Mouse (Mus musculus): ENCODE data around the gene Fbrs.
"Not testable (repeated sequence)": the region's sequence is repeated elsewhere in the genome, so short reads cannot be mapped to it uniquely, and the experiment has no call there.

Gene Fbrs

DNA sequence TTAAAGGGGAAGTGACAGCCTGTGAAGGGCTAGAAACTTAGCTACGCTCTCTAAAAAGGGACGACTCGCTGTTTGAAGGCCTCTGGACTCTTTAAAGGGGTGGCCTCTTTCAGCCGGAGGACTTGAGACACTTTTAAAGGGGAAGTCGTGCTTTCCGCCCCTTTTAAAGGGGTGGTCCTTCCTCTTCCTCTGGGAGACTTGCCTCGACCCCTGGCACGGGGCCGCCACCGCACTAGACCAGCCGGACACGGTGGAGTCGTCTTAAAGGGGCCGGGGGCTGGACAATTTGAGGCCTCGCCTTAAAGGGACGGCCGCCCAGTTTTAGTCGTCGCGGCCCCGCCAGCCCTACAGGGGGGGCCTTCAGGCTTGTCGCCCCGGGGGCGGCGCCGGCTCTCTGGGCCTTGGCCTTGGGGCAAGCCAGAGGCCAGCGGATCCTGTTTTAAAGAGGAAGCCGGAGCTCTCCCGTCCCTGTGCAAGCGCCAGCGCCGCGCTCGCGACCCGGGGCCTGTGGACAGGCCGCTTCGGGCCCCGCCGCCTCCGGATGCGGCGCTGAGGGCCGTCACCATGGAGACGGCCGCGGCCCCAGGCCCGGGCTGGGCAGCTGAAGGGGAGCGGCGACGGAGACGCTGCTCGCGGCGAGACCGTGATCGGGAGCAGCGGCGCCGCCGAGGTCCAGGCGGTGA lies at the start of gene Fbrs:
Gene Fbrs, plus strand, starts transcription at position 565 of the 683 bp plus-strand sequence.
- DNase-seq (ENCODE audit: extremely low read depth, low read depth, low spot score): peak; percentile 81

DNA sequence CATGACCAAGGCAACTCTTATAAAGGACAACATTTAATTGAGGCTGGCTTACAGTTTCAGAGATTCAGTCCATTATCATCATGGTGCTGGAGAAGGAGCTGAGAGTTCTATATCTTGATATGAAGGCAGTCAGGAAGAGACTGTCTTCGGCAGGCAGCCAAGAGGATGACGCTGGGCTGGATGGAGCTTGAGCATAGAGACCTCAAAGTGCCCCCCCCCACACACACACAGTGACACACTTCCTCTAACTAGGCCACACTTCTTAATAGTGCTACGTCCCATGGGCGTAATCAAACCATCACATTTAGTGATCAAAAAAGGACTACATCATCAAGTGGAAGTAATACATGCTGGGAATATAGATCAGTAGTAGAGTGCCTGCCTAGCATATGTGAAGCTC lies 43.8 kb upstream of the Fbrs start:
- no peak for DNase-seq (ENCODE audit: extremely low read depth, low read depth, low spot score)

DNA sequence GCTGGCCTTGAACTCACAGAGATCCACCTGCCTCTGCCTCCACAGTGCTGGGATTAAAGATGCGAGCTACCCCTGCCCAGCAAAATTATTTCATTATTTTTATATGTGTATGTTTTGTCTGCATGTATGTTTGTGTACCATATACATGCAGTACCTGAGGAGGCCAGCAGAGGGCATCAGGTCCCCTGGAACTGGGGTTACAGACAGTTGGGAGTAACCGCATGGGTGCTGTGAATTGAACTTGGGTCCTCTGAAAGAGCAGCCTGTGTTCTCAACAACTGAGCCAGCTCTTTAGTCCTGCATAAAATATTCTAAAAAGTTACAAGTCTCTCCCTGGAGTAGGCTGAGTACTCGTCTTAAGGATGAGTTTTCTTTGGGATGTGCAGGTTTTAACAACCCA lies 41.3 kb upstream of the Fbrs start:
- DNase-seq (ENCODE audit: extremely low read depth, low read depth, low spot score): no peak

DNA sequence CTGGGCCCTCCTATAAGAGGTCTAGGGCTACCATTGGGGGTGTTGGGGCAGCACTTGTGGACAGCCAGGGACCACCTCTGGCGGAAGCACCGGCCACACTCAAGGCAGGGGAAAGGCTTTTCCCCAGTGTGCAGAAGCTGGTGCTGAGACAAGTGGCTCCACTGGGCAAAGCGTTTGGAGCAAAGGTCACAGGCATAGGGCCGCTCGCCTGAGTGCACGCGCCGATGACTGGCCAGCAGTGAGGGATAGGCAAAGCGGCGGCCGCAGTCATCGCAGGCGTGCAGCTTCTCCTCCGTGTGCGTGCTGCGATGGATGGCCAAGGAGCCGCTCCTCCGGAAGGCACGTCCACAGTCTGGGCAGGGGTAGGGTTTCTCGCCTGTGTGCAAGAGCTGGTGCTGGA lies 35.0 kb upstream of the Fbrs start:
- no peak for DNase-seq (ENCODE audit: extremely low read depth, low read depth, low spot score)

DNA sequence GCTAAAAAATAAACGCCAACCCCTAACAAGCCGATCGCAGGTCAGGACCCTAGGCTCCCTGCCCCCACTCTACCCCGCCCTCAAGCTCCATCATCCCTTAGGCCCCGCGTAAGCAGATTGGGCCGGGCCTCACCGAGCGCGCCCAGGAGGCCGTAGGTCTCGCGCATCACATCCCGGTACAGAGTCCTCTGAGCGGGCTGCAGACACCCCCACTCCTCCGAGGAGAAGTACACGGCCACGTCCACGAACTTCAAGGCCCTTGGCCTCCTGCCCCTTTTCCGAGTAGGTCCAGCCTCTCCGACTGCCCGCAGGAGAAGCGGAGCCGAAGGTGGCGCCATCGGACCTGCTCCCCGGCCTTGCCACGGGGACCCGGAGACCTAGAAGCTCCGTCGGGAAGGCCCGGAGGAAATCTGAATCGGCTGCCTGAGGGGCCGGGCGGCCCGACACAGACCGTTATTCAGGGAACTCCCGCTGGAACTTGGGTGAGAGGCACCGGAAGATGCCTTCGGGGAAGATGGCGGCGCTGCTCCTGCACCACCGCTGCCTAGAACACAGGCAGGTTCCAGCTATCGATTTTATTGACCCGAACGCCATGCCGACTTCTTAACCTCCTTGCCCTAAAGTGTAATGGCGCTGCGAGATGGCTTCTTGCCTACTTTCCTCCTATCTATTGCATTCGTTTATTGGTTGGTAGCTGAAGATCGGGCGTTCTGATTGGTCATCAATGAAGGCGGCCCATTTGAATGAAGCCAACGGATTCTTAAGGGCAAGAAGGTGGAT lies 30.3 kb upstream of the Fbrs start, which contains the start of gene Zfp689:
Gene Zfp689, minus strand, starts transcription at position 638 of the 780 bp plus-strand sequence.
- DNase-seq (ENCODE audit: extremely low read depth, low read depth, low spot score): peak; percentile 91

DNA sequence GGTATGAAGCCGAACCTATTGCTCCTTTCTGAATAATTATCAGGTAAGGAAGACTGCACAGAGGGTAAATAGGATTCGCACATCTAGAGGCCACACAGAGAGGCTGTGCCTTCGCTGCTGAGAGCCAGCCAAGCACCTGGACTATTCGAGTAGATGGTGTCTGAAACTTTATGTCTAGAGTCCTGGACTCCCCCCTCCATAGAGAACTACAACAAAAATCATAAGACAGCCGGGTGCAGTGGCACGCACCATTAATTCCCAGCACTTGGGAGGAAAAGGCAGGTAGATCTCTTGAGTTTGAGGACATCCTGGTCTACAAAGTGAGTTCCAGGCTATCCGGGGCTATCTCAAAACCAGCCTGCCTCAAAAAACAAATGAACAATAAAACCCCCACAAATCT lies 29.0 kb upstream of the Fbrs start:
- DNase-seq (ENCODE audit: extremely low read depth, low read depth, low spot score): no peak

DNA sequence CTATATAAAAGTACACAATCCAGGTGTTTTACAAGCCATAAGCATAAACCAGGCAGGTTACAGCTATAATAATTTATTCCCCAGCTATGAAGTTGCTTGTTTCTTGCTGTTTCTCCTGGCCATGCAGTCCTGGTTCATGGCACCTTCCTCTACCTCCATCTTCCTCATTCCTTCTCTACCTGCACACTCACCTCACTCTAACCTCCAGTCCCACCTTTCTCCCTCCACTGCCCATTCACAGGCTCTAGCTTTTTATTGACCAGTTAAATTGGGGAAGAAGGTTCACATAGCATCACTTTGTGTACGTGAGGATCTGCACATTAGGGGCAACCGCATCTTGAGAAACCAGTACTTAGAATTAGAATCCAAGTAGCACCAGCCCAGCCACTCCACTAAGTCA lies 25.9 kb upstream of the Fbrs start:
- DNase-seq (ENCODE audit: extremely low read depth, low read depth, low spot score): no peak

DNA sequence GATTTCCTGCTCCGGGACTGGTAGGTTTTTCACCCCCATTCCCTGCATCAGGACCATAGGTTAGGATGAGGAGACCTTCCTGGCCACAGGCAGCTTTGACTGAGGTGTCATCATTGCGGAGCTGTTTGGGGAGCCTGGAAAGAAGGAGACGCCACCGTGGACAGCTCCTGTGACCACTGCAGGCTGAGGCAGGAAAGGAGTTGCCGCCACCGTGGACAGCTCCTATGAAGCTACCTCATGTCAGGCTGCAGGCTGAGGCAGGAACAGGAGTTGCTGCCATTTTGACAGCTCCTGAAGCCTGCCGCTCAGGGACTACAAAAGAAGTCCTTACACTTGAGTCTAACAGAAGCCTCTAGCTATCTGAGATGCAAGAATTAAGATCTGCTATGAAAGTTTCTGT lies 24.1 kb upstream of the Fbrs start:
- DNase-seq (ENCODE audit: extremely low read depth, low read depth, low spot score): no peak

DNA sequence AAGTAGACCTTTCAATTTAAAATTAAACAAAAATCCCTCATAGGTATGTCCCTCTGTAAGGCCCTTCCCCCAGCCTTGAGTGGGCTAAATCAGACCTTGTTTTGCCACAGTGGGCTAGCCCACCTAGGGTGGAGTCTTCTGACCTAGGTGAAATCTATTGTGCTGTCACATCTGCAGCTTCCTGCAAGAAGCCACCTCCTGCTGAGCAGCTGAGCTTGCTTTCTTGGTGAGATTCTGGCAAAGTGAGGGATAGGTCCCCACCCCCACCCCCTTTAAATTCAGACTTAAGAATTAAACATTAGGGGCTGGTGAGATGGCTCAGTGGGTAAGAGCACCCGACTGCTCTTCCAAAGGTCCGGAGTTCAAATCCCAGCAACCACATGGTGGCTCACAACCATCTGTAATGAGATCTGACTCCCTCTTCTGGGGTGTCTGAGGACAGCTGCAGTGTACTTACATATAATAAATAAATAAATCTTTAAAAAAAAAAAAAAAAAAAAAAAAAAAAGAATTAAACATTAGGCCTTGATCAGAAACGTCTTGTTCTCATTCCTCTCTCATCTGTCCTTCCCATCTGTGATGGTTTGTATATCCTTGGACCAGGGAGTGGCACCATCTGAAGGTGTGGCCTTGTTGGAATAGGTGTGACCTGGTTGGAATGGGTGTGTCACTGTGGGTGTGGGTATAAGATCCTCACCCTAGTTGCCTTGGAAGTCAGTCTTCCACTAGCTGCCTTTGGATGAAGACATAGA lies 20.5 kb upstream of the Fbrs start:
- DNase-seq (ENCODE audit: extremely low read depth, low read depth, low spot score): not testable (repeated sequence)

DNA sequence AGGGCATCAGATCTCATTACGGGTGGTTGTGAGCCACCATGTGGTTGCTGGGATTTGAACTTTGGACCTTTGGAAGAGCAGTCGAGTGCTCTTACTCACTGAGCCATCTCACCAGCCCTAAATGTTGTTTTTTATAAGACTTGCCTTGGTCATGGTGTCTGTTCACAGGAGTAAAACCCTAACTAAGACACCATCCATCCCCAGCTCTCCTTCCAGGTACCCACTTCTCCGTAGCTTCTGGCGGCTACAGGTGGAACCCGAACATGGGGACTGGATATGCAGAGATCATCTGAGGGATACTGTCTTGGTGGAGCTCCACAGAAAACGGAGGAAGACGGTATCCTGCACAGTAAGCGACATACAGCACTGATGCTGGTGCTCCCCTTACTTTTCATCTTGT lies 19.7 kb upstream of the Fbrs start, which contains the start of gene Prr14:
Gene Prr14, plus strand, starts transcription at position 301 of the 400 bp plus-strand sequence.
- not testable (repeated sequence) for DNase-seq (ENCODE audit: extremely low read depth, low read depth, low spot score)

DNA sequence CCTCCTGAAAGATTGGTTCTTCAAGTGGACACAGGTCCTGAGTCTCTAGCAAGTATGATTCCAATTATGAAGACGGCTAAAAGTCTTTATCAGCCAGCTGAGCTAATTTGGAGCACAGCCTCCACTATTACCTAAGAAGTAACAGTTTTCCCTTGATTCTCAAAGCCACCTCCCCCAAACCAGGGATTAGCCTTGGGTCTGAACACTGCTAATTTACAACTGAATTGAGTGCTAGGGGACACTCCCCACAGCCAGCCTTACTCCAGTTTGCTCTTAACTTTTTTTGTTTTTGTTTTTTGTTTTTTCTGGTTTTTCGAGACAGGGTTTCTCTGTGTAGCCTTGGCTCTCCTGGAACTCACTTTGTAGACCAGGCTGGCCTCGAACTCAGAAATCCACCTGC lies 13.8 kb upstream of the Fbrs start:
- DNase-seq (ENCODE audit: extremely low read depth, low read depth, low spot score): no peak

DNA sequence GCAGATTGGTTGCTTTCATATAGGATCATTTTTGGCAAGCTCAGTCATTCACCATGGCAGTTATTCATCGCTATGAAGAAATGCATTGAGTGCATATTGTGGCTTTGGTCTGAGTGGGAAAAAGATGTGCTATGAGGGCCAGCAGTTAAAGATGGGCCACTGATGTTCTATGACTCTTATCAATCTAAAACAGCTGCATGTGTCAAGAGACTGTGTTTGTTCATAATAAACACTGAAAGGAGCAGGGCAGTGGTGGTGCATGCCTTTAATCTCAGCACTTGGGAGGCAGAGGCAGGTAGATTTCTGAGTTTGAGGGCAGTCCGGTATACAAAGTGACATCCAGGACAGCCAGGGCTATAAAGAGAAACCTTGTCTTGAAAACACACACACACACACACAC lies 13.3 kb upstream of the Fbrs start:
- not testable (repeated sequence) for DNase-seq (ENCODE audit: extremely low read depth, low read depth, low spot score)

DNA sequence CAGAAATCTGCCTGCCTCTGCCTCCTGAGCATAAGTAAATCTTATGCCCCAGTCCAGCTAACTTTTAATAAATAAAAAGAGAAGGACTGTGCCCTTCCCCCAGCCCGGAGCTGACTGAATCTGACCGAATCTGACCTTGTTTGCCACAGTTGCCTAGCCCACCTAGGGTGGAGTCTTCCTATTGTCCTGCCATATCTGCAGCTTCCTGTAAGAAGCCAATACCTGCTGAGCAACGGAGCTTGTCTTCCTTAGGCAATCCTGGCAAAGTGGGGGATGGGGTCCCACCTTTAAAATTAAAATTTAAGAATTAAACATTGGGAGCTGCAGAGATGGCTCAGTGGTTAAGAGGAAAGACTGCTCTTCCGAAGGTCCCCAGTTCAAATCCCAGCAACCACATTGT lies 12.4 kb upstream of the Fbrs start:
- DNase-seq (ENCODE audit: extremely low read depth, low read depth, low spot score): no peak

DNA sequence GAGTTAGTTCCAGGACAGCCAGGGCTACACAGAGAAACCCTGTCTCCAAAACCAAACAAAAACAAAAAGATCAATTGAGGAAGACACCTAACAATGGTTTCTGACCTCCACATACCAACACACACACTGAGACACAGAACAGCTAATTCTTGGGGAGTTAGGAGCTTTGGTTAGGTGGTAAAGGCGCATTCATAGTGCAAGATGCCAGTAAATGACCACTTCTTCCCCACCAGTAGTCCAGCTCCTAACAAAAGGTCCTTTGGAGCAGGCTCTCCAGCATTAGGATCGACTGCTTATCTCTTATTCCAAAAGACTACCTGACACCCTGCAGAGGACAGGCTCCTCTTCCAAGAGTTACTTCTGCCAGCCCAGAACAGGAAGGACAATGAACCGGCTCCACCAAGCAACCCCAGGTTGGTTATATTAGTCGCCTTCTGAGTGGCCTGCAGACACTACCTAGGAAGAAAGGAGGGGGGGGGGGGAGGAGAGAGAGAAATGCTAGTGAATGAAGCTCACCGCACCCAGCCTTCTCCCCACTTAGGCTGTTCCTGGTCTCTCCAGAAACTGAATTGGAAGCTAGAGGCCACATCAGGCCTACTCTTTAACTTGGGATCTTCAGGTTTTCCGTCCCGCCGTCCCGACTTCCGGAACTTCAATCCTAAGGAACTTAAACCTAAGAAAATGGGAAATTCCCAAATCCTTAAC lies 8.8 kb upstream of the Fbrs start:
- DNase-seq (ENCODE audit: extremely low read depth, low read depth, low spot score): no peak

DNA sequence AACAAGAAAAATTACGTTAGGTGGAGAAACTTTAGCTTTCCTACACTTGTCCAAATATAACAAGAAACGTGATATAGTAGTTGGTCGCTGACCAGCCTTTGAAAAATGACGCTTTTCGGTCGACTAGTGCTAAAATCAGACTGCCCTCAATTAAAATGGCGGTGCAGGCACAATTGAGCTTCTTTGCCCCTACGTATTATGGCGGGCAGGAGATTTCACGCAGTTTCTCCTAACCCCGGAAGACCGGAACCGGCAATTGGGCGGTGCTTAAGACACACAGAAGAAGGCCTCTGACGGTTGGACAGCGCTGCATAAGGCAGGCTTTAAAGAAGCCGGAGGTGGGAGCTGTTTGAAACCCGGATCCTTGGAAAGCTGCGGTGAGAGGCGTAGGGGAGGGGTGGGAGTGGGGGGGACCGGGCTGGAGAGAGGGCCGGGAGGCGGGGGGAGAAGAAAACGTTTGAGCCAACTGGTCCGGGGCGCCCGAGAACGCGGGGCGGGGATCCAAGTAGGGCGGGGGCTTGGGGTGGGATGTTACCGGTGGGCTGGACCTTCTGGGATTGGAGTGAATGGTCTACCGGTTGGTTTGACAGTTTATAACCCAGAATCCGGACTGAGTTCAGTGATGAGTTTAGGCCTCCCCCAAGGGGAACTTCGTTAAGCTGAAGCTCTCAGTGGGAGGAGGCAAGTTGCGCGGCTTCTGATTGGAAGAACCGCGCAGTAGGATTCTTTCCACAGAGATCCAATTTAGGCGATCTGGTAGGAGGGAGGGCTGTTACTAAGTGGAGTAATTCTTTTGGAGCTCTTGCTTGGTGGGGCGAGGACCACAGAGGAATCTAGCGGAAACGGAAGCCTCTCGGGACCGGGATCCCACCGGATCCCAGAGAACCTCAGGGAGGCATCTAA lies 8.0 kb upstream of the Fbrs start:
- DNase-seq (ENCODE audit: extremely low read depth, low read depth, low spot score): peak; percentile 89

DNA sequence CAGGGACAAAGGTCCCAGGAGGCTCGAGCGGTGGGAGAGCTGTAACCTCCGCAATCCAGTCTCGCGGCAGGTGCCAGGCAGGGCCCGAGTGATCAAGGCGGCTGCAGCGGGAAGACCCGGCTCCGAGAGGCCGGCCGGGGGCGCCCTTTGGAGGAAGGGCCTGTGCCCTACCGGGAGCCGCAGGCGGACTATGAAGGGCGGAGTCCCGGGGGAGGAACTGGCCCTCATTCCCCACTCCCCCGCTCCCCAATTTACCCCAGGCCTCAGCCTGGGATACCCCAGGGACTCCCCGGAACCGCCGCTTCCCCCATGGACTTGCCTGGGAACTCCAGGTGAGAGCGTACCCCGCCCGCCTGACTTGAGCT lies 7.4 kb upstream of the Fbrs start:
- DNase-seq (ENCODE audit: extremely low read depth, low read depth, low spot score): no peak

DNA sequence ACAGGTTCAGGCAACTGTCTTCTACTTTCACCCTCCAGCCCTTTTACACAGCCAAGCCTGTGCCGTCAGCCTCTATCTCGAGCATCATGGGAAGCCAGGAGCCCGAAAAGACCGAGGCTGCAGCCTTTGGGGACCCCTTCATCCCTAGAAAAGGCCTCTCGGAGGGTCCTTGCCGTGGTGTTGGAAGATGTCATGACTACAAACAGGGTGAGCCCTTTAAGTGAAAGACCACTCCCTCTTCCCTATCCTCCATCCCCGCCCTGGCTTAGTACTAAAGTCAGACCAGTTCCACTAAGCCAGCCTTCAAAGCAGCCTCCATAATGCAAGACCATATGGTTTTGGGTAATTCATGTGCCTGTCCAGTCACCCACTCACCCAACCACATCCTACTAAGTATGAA lies 6.9 kb upstream of the Fbrs start:
- DNase-seq (ENCODE audit: extremely low read depth, low read depth, low spot score): no peak

DNA sequence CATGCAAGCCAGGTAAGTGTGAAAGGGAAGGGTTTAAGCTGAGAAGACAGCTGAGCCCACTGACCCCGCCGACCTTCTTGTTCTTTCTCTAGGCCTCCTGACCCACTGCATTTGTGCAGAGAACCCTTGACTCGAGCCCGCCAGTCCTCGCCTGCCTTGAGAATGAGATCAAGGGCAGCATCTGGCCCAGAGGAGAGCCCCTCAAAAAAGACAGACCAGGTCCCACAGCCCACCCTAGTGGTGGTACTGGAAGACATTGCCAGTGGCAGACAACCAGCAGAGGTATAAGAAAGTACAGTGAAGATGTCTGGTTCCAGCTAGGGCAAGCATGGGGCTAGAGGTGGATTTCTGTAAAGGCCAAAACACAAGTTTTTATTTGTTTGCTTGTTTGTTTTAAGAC lies 5.3 kb upstream of the Fbrs start:
- DNase-seq (ENCODE audit: extremely low read depth, low read depth, low spot score): no peak

DNA sequence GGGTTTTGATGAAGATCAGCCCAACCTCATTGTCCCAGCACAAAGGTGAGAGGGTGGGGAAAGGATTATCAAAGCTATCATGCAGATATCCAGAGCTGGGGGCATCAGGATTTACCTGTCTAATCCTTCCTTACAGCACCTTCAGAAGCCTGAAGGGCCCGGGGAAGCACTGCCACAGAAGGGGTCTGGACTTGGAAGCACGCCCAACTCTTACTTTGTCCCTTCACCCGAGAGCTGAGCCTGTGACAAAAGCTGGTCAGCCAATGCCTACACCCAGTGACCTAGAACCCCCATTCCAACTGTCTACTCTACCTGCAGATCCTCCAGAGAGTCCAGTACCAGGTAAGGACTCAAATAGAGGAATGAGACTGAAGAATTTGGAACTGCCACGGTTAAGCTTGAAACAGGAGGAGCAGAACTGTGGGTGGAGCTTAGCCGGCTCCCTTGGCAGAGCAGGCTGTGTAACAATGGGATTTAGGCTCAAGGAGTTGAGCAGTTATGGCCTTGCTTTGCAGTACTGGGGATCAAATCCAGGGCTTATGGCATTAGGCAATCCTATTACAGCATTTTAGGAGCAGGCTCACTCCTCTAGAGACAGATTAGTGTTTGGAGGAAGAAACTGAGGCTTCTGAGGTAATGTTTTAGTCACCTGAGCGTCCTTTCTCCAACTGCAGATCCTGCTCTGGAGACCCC lies 4.5 kb upstream of the Fbrs start:
- peak; percentile 80 for DNase-seq (ENCODE audit: extremely low read depth, low read depth, low spot score)

Data from fat pad, adult 2 months (tissue).